Mouse (Mus musculus) intestine, postnatal 0 days (tissue): Measurements from ENCODE around the gene Pla2g3. TPM values are rescaled to one million over a fixed set of nuclear protein-coding genes. Genes with fewer than 3 reads are reported as not detected.

ENCODE experiments used
- ATAC-seq: fragments of 200-750 bp; cut with Nextera tagmentation; 2 replicates; pipeline ENCODE4 v1.8.0; 2017; ENCODE audit warnings: mild to moderate bottlenecking, moderate TSS enrichment, moderate library complexity
- H3K27ac ChIP-seq: fragments of 300-500 bp; sonication (generic); 2 replicates; pipeline ENCODE4 v1.5.1; 2014; ENCODE audit warnings: mild to moderate bottlenecking, low read depth, low read length, moderate library complexity
- H3K27me3 ChIP-seq: fragments of 300-500 bp; sonication (generic); replicated peaks from 2 replicates; pipeline ENCODE4 v1.6.1; 2014; ENCODE audit warnings: low read length, mixed read lengths; ENCODE audit not compliant: control insufficient read depth, insufficient read depth
- H3K36me3 ChIP-seq: fragments of 300-500 bp; sonication (generic); 2 replicates; pipeline ENCODE4 v1.6.1; 2014; ENCODE audit warnings: mild to moderate bottlenecking, moderate library complexity; ENCODE audit not compliant: control insufficient read depth, insufficient read depth
- H3K4me1 ChIP-seq: fragments of 300-500 bp; sonication (generic); replicated peaks from 2 replicates; pipeline ENCODE4 v1.6.1; 2014; ENCODE audit warnings: antibody characterized with exemption, low read length, mixed read lengths; ENCODE audit not compliant: control insufficient read depth, insufficient read depth
- H3K4me2 ChIP-seq: fragments of 300-500 bp; sonication (generic); replicated peaks from 2 replicates; pipeline ENCODE4 v1.6.1; 2014; ENCODE audit warnings: low read depth, mild to moderate bottlenecking, moderate library complexity
- H3K4me3 ChIP-seq: fragments of 300-500 bp; sonication (generic); 2 replicates; pipeline ENCODE4 v1.5.1; 2014; ENCODE audit warnings: low read depth, low read length
- H3K9ac ChIP-seq: fragments of 300-500 bp; sonication (generic); 2 replicates; pipeline ENCODE4 v1.6.1; 2014; ENCODE audit warnings: mild to moderate bottlenecking, low read depth, low read length
- H3K9me3 ChIP-seq: fragments of 300-500 bp; sonication (generic); 2 replicates; pipeline ENCODE4 v1.6.1; 2016; ENCODE audit warnings: mixed run types; ENCODE audit not compliant: control insufficient read depth
- CTCF ChIP-seq: sonication (generic); IDR thresholded peaks from 2 replicates; pipeline ENCODE4 v1.5.1; 2016; ENCODE audit warnings: low read depth, mild to moderate bottlenecking, control low read depth, antibody characterized with exemption, moderate library complexity
- WGBS: fragments of 180-500 bp; shearing (Covaris S2); extraction: QIAGEN DNeasy Blood & Tissue Kit; methylation state at CpG from one replicate; pipeline ENCODE4 v1.1.7; 2014; 5-methylcytosine and 5-hydroxymethylcytosine counted together
- polyA plus RNA-seq: library from polyadenylated mRNA; unstranded; fragments of >200 nt; fragmentation: Nextera tagmentation; extraction: Ambion mirVana; gene quantifications from 2 replicates; pipeline ENCODE4 v1.2.1, GENCODE M21; 2015

Pla2g3 gene
- polyA plus RNA-seq, 1 experiment from 2014 or later: 0.30 TPM

GRCm38 (mm10) chr11:3516121-3516520 is 28.0 kb downstream of the Pla2g3 start:
- Histone ChIP-seq H3K9ac (0 out of 2 replicates have a peak overlapping the region, but pooled peaks have one; percentile 2), H3K4me2 (peak overlapping the region; percentile 78), H3K9me3 (no peaks in the 10 kb centered on the region), H3K36me3 (peaks cover 12% of the 10 kb centered on the region; the same call in 1 of the 2 replicates), H3K4me1 (peaks cover 10% of the 10 kb centered on the region; the same call in 1 of the 2 replicates), H3K4me3 (0 out of 2 replicates have a peak overlapping the region, but pooled peaks have one; percentile 59), H3K27ac (peak overlapping the region; percentile 28; the same call in 1 of the 2 replicates), H3K27me3 (no peaks in the 10 kb centered on the region)
- ATAC-seq: no peak
- WGBS: 71% methylated on average over 5 of the region's 5 CpGs
- TF ChIP-seq CTCF: no peak

- peak overlapping the region; percentile 78 for H3K4me2 ChIP-seq
- H3K36me3 ChIP-seq: peaks cover 21% of the 10 kb centered on the region
- H3K27ac ChIP-seq: no peak overlapping the region
- H3K27me3 ChIP-seq: no peaks in the 10 kb centered on the region
- WGBS: 3% methylated on average over 50 of the region's 50 CpGs
- peak; percentile 31; the same call in 1 of the 2 replicates for TF ChIP-seq CTCF
- H3K9ac ChIP-seq: no peak overlapping the region
- H3K9me3 ChIP-seq: no peaks in the 10 kb centered on the region
- peaks cover 10% of the 10 kb centered on the region; the same call in 1 of the 2 replicates for H3K4me1 ChIP-seq
- H3K4me3 ChIP-seq: peak overlapping the region; percentile 29
- no peak for ATAC-seq
These were observed 29.1 kb downstream of the Pla2g3 start for GRCm38 (mm10) chr11:3516859-3517845.

DNA sequence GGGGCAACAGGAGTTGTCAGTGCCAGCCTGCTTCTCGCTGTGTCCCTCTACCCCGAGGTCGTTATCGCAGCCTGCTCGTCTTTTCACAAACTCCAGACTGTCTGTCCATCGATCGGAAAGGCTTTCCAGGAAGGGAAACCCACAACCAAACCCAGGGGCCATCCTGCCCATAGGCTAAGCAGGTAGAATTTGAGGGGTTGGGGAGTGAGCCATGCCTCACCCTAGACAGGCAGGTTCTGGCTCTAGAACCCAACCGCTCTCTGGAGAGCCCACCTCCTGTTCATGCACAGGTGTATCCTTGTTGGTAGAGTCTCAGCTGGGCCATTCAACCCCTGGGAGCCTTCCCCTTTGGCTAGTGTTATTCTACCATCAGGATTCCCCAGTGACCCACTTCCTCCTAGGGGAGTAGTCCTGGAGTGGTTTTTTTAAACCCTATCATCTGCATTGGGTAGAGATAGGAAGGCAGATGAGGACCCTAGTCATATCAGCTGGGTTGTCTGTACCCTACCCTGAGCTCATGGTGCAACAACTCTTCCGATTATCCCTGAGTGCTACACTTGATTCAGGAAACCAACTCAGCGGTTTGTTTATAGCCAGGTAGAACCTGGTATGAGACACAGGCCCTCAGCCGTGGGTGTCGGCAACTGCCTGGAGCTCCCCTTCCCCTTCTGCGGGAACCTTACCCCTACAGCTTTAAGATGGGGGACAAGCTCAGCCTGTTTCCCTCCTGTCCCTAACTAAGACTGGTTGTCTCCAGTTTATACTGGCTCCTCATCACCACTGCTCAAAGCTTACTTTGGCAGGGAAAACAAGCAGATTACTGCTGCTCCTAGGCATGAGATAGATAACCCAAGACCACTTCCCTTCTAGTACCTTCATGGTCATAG is 30.0 kb downstream of the Pla2g3 start:
- Histone ChIP-seq H3K27ac (no peak overlapping the region), H3K4me1 (peaks cover 10% of the 10 kb centered on the region; the same call in 1 of the 2 replicates), H3K9ac (no peak overlapping the region), H3K9me3 (no peaks in the 10 kb centered on the region), H3K4me3 (0 out of 2 replicates have a peak overlapping the region, but pooled peaks have one; percentile 29), H3K27me3 (no peaks in the 10 kb centered on the region), H3K4me2 (peak overlapping the region; percentile 78; the same call in 1 of the 2 replicates), H3K36me3 (peaks cover 28% of the 10 kb centered on the region)
- TF ChIP-seq CTCF: no peak
- ATAC-seq: no peak
- WGBS: 51% methylated on average over 13 of the region's 13 CpGs

DNA sequence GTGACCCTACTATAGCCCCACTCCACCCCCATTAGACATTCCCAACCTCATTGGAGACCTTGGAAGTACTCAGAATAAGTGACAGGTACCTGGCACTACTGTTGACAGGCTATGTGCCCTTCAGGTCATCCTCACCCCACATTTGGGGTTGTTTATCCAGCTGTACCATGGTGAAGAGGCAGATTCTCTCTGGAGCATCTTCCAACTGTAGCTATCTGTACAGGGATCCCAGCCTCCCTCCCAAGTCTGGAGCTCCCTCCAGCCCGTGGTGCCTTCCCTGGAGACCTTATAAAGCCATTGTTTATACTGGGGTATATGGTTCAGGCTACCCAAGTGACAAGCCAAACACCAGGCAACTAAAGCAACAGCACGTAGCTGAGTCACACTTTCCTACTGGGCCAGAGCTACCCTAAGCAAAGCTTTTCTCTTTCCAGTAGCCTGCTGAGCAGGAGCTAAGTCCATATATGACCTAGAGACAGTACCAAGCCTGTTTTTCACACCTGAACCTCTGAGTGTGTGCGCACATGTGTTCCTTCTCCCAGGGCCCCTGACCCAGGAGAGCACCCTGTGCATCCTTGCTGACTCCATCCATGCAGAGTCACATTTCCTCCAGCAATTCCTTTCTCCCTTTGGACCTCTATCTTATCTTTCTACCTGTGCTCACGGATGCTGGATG is 31.1 kb downstream of the Pla2g3 start:
- Histone ChIP-seq H3K36me3 (peaks cover 38% of the 10 kb centered on the region), H3K9ac (no peak overlapping the region), H3K4me2 (no peak overlapping the region), H3K27me3 (no peaks in the 10 kb centered on the region), H3K27ac (no peak overlapping the region), H3K9me3 (no peaks in the 10 kb centered on the region), H3K4me3 (no peak overlapping the region), H3K4me1 (peaks cover 10% of the 10 kb centered on the region; the same call in 1 of the 2 replicates)
- TF ChIP-seq CTCF: no peak
- ATAC-seq: no peak
- 61% methylated on average over 4 of the region's 4 CpGs for WGBS

DNA sequence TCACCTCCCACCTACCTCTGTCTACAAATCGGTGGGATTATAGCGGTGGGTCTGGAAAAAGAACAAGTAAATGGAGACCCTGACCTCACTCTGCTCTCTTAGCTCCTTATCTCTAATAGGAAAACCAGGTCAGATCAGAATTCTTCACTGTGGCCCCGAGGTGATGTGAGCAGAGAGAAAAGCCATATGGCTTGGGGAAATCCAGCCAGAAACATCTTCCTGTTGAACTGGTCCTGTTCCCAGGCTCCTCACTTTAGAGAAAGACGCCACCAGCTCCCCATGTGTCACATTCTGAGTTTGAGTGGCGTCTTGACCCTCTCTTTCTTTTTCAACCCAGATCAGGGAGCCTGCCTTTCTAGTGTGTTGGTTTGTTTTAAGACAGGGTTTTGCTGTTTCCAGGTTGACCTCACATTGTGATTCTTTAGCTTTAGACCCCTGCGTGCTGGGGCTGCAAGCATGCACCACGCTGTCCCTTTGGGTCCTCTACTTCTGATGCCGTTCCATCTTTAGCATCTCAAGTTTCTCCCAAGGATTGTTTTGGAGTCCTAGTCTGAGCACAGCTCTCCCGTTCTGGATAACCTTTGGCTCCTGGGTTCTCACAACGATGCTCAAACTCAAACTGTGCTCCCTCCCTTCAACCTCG is 31.8 kb downstream of the Pla2g3 start:
- ATAC-seq: no peak
- 76% methylated on average over 11 of the region's 11 CpGs for WGBS
- Histone ChIP-seq H3K36me3 (peaks cover 45% of the 10 kb centered on the region), H3K27me3 (no peaks in the 10 kb centered on the region), H3K9me3 (no peaks in the 10 kb centered on the region), H3K4me2 (no peak overlapping the region), H3K9ac (no peak overlapping the region), H3K4me3 (no peak overlapping the region), H3K4me1 (peaks cover 10% of the 10 kb centered on the region; the same call in 1 of the 2 replicates), H3K27ac (no peak overlapping the region)
- no peak for TF ChIP-seq CTCF
